Mouse (Mus musculus) embryonic fibroblast, embryonic 13.5 days (primary cell): Measurements from ENCODE around the gene Phf24. TPM values are rescaled to one million over a fixed set of nuclear protein-coding genes. Genes with fewer than 3 reads are reported as not detected.

Experiments used
- H3K27ac ChIP-seq: 2 replicates; pipeline ENCODE4 v1.5.1; 2012; ENCODE audit warnings: low read length, control low read depth, inconsistent platforms; ENCODE audit not compliant: insufficient read depth
- H3K4me1 ChIP-seq: 2 replicates; pipeline ENCODE4 v1.6.1; 2011; ENCODE audit warnings: low read length; ENCODE audit not compliant: control insufficient read depth, insufficient read depth
- H3K4me3 ChIP-seq: 2 replicates; pipeline ENCODE4 v1.5.1; 2011; ENCODE audit warnings: mild to moderate bottlenecking, control low read depth, low read length; ENCODE audit not compliant: insufficient read depth
- CTCF ChIP-seq: IDR thresholded peaks from 2 replicates; pipeline ENCODE4 v1.5.1; 2011; ENCODE audit warnings: mild to moderate bottlenecking, control low read depth, low read length, moderate library complexity, borderline replicate concordance; ENCODE audit not compliant: insufficient read depth
- POLR2A ChIP-seq: IDR thresholded peaks from 2 replicates; pipeline ENCODE4 v1.6.1; 2011; ENCODE audit warnings: low read depth, mild to moderate bottlenecking, control low read depth, low read length, moderate library complexity
- polyA plus RNA-seq: library from polyadenylated mRNA; stranded (reverse); fragments of >200 nt; gene quantifications from 2 replicates; pipeline ENCODE4 v1.2.4, GENCODE M21; 2011; ENCODE audit warnings: low read depth; ENCODE audit not compliant: missing spikeins, insufficient read length

The Phf24 gene
- polyA plus RNA-seq, 1 experiment = not detected

DNA sequence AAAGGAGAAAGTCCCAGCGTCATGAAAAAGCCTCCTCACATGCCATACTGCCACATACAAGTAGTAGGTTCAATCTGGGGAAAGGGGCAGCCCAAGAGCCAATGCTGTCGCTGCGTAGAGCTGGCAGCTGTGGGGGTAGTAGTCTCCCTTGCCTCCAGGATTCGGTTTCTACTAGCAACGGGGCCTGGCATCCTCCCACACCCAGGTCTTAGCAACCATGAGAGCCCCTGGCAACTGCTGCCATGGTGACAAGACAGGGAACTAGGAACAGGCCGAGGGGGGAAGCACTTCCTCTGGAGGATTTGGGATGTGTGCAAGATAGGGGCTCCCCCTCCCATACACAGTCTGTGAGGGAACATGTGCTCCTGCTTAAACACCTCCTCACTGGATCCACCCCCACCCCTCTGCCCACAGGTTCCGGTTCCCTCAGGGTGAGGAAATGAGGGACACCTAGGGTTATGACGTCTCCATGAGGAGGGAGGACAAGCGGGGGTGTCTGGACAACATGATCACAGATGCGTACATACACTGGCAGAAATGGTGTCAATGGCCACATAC, 30.4 kb downstream of the Phf24 start:
- peaks cover 11% of the 10 kb centered on the region for H3K4me1 ChIP-seq
- H3K4me3 ChIP-seq = no peak overlapping the region
- no peak overlapping the region for H3K27ac ChIP-seq
- no peak for TF ChIP-seq CTCF
- no peak for TF ChIP-seq POLR2A

DNA sequence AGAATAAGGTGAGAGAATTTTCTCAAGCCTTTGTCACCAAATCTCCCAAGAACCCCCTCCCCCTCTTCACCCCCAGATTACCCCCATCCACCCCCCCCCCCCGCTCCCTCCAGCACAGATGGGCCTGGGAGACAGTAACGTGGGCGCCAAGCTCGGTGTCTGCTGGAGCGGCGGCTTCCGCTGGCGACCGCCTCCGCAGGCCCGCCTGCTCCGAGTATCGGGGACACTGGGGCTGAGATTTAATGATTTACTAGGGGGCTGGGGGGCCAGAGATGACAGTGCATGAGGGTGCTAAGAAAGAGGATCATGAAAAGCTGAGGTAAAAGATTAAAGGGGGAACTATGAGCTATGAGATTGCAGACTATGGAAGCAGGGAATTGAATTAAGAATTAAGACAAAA, 32.1 kb downstream of the Phf24 start:
- Histone ChIP-seq H3K27ac (no peak overlapping the region), H3K4me1 (peaks cover 15% of the 10 kb centered on the region), H3K4me3 (no peak overlapping the region)
- TF ChIP-seq POLR2A (no peak), CTCF (no peak)

DNA sequence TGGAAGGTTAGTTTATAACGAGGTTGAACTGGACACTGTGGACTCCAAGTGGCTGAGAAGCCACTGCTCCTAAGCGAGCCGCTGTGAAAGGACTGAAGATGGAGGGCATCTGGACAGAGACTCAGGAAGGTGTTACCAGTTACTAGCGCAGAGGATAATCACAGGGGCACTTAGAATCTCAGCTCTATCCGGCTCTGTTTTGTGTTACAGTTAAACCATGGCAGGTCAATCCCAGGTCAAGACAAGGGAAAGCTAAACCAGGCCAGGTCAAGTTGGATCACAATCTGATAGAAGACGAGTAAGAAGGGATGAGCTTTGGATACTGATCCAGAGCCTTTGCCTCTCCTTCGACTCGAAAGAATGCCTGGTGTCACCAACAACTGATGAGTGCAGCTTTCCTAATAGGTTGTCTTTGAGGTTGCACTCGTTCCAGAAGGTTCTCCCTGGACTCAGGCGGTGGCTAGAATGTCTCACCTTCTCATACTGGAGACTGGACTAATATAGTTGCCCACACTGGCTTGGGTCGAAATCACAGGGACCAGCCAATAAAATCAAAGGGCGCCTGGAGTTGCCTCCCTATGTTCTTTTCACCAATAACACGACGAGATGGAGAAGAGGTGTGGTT, 32.7 kb downstream of the Phf24 start:
- TF ChIP-seq POLR2A (peak; percentile 84), CTCF (no peak)
- peak overlapping the region; percentile 26; the same call in 1 of the 2 replicates for H3K4me3 ChIP-seq
- H3K4me1 ChIP-seq = peaks cover 19% of the 10 kb centered on the region
- H3K27ac ChIP-seq = no peak overlapping the region

DNA sequence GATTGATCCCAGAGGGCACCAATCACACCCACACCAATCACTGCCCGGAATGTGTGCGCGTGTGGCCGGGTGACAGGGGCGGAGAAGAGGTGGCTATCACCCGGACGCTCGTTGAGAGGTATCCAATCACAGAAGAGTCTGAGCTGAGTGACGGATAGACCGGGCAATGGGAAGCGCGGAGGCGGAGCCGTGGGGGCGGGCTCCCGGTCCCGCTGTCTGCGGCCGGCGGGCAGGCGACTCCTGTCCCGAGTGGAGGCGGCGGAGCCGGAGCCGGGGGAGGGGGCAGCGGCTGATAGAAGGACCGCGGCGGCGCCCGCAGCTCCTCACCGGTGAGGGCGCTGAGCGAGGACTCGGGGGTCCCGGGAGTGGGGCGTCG, 33.2 kb downstream of the Phf24 start, which contains the start of gene Dnajb5:
Dnajb5 (plus strand) TSS at position 139 of the 376 bp plus-strand sequence.
- H3K4me1 ChIP-seq = peaks cover 19% of the 10 kb centered on the region
- TF ChIP-seq POLR2A (peak; percentile 65; the same call in 1 of the 2 replicates), CTCF (no peak)
- H3K27ac ChIP-seq = peak within 1 kb of the TSS; percentile 68
- H3K4me3 ChIP-seq = peak within 1 kb of the TSS; percentile 58

DNA sequence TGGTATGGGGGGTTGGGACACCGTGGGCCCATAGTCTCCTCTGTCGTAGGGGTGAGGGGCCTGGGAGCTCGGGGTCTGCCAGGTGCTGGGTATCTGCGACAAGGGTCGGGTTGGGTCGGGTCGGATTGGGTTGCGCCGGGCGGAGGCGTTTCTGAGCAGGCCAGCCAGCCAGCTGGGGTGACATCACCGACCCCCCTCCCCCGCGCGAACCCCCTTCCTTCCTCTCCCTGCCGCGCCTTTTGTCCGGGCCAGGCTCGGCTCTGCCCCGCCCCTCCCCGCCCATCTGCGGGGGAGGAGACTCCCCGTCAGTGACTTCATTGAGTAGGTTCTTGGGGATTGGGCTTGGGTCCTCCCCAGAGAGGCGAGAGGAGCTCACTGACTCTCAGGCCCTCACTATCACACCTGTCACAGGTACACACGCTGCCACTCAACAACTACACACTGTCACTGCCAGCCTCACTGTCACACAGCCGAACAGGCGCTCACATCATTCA, 33.7 kb downstream of the Phf24 start:
- Histone ChIP-seq H3K4me1 (peaks cover 19% of the 10 kb centered on the region), H3K27ac (peak overlapping the region; percentile 68), H3K4me3 (peak overlapping the region; percentile 58)
- TF ChIP-seq CTCF (no peak), POLR2A (peak; percentile 74)

DNA sequence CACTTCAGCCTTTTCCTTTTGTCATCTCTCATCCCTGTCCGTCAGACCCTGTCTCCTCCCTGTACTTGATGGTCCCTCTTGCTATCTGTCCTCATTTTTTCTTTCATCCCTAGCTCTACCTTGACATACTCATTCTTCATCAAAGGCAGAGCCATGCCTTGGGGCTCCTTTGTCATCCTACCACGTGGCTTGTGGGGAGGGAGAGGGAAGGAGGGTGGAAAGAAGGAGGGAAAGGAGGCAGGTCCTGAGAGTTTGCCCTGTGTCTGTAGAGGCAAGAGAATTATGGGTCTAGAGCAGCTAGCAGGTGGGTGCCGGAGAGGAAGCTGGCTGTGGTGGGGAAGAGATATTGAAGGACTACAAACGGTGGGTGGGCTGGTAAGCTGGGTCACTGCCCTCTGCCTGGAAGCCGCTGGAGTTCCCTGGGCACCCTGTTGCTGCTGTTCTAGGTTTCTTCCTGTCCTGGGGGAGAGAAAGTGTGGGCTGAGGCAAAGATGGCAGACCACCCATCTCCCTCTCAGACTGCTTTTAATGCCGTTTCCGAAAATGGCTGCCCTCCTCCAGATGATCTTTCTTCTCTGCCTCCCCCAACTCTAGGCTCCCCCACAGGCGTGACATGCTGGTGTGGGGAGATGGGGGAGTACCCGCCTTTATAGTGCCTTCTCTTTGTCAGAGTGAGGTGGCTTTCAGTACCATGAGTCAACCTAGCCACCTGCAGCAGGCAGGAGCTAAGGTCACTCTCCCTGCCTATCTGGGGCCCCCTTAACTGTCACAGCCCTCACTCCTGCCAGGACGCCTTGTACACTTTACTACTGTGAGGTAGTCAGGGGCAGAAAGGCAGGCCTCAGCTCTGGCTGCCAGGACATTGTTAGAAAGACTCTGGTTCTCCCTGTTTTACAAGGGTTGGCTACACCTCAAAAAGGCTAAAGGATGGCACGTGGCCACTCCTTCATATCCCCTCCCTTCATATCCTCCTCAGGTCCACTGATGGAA, 35.0 kb downstream of the Phf24 start:
- Histone ChIP-seq H3K4me3 (peak overlapping the region; percentile 49), H3K4me1 (peaks cover 19% of the 10 kb centered on the region), H3K27ac (peak overlapping the region; percentile 43; the same call in 1 of the 2 replicates)
- TF ChIP-seq POLR2A = 0 out of 2 replicates have a peak, but pooled peaks have one; percentile 8
- no peak for TF ChIP-seq CTCF

DNA sequence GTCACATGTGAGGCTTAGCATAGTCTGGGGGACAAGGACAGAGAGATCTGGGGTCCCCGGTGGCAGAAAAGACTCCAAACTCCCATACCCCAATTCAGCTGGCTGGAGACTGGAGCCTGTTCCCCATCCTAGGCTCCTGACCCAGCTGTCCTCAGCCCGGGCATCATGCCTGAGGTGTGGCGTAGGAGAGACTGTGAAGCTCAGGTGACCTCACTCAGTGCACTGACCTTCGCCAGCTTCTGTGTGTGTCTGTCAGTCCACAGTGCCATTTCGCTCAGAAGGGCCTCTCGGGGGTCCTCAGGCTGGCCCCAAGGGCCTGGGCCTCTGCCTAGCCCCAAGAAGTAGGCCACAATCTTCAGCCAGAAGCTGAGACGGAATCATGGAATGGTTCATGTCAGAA, 36.1 kb downstream of the Phf24 start:
- Histone ChIP-seq H3K4me3 (no peak overlapping the region), H3K27ac (peak overlapping the region; percentile 43), H3K4me1 (peaks cover 19% of the 10 kb centered on the region)
- TF ChIP-seq POLR2A (no peak), CTCF (no peak)

DNA sequence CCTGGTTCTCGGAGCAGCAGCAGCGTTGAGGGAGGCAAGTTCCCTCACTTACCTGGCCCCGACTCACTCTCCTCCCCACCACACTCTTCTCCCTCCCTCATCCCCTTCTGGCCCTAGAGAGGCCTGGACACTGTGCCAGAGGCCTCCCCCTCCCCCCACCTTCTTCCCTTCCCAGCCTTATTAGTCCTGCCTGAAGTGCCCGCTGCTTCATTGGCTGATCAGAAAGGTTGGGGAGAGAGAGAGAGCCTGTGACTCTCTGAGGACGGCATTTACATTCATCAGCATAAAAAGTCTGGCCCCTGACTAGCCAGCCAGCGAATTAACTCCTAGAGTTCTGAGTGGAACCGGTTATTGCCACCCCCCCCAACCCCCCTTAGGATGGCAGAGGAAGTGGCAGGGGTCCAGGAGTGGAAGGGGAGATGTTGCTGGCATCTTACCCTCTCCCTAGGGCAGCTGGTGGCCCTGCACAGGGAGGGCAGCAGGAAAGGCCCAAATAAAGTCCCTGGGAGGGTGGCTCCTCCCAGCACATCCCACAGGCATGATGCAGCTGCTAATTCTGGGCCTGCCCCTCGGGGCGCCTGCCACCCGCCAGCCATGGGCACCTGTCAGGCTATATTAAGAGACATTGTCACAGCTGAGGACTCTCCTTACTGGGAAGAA, 37.1 kb downstream of the Phf24 start:
- Histone ChIP-seq H3K4me3 (no peak overlapping the region), H3K4me1 (peaks cover 19% of the 10 kb centered on the region), H3K27ac (peak overlapping the region; percentile 69)
- TF ChIP-seq CTCF (no peak), POLR2A (no peak)

DNA sequence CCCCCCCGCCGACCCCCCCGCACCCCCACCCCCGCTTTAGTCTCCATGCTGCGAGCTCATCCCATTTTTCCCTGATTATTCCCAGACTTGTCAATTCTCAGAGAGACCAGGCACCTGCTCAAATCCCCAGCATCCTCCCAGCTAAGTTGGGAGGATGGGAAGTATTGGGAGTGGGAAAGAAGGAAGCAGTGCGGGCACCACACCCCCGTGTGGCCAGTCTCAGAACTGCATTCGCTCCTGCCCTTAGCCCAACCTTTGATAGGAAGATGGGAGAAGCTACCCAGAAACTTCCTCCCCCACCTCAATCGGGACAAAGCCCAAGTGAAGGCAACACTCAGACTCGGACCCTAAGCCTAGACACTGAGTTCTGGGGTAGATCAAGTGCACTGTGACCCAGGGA, 37.8 kb downstream of the Phf24 start:
- H3K4me1 ChIP-seq = peaks cover 17% of the 10 kb centered on the region
- no peak overlapping the region for H3K4me3 ChIP-seq
- TF ChIP-seq POLR2A = no peak
- TF ChIP-seq CTCF = peak; percentile 78; the same call in 1 of the 2 replicates
- no peak overlapping the region for H3K27ac ChIP-seq
